Mouse (Mus musculus): ENCODE data around the gene Crip1. TPM values are rescaled to one million over a fixed set of nuclear protein-coding genes. Genes with fewer than 3 reads are reported as not detected.

Gene Crip1
- polyA plus RNA-seq, 2 experiments = 403 to 469 TPM

DNA sequence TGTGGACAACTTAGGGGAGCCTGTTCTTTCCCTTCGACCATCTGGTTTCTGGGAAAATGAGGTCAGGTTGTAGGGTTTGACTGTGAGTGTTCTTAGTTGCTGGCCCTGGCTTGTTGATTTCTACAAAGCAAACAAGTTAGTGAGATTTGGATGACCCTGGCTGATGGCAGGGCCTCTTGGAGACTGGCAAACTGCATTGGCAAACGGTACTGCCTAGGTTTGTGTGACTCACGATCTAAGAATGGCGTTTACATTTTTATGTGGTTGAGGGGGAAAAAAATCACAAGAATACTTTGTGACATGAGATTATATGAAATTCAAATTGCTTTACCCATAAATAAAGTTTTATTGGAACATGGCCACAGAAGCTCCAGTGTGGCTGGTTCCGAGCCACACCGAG, 39.7 kb upstream of the Crip1 start:
- no peak overlapping the region for H3K4me2 ChIP-seq (replicated peaks; ENCODE audit: low read depth, low read length, severe bottlenecking)
- H3K9ac ChIP-seq (ENCODE audit: low read depth, low read length, severe bottlenecking) = no peak overlapping the region
- ATAC-seq (ENCODE audit: low FRiP score, low read depth) (no peak), DNase-seq (ENCODE audit: low spot score) (no peak)
- WGBS = 67% methylated on average over 6 of the region's 6 CpGs
- peaks cover 6% of the 10 kb centered on the region; the same call in 1 of the 2 replicates for H3K36me3 ChIP-seq (ENCODE audit: control insufficient read depth, insufficient read depth, low read length)
- no peaks in the 10 kb centered on the region for H3K9me3 ChIP-seq (ENCODE audit: control insufficient read depth, low read length)
- H3K4me3 ChIP-seq (replicated peaks; ENCODE audit: low read length) = no peak overlapping the region
- H3K27me3 ChIP-seq (ENCODE audit: control insufficient read depth, insufficient read depth, low read length) = no peaks in the 10 kb centered on the region
- no peak for TF ChIP-seq POLR2A (IDR thresholded peaks at IDR 0.05; ENCODE audit: borderline replicate concordance, extremely low read depth, insufficient read depth, insufficient read length)
- H3K27ac ChIP-seq (replicated peaks; ENCODE audit: low read depth, low read length) = no peak overlapping the region
- peaks cover 13% of the 10 kb centered on the region for H3K4me1 ChIP-seq (ENCODE audit: control insufficient read depth, insufficient read depth, low read length)

DNA sequence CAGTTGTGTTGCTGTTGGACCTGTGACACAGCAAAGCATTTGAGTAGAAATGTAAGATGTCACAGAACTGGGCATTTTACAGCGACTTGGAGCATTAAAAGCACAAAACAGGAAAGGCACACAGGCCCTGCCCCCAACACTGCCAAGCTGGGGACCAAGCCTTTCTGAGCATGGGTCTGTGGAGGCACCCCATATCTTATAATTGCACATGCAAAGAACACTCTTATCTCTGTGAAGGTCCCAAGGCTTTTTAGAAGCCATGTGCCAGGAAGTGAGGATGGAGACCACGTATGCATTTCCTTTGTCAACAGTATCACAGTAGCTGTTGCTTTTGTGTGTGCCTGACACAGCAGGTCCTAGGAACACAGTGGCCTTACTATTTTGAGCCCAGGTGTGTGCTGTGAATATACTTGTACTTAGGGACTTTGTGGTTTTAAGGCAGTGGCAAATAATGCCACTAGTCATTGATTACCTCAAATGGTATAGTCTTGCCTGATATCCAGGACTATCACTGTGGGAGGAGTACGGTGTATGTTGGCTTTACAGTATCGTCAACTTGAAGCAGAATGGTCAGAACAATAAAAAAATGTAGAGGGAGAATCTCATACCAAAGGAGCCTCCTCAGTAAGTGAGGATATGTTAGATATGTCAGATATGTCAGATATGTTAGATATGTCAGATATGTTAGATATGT, 38.5 kb upstream of the Crip1 start:
- Histone ChIP-seq H3K36me3 (ENCODE audit: control insufficient read depth, insufficient read depth, low read length) (peaks cover 14% of the 10 kb centered on the region), H3K27ac (replicated peaks; ENCODE audit: low read depth, low read length) (no peak overlapping the region)
- no peak for DNase-seq (ENCODE audit: low spot score)

DNA sequence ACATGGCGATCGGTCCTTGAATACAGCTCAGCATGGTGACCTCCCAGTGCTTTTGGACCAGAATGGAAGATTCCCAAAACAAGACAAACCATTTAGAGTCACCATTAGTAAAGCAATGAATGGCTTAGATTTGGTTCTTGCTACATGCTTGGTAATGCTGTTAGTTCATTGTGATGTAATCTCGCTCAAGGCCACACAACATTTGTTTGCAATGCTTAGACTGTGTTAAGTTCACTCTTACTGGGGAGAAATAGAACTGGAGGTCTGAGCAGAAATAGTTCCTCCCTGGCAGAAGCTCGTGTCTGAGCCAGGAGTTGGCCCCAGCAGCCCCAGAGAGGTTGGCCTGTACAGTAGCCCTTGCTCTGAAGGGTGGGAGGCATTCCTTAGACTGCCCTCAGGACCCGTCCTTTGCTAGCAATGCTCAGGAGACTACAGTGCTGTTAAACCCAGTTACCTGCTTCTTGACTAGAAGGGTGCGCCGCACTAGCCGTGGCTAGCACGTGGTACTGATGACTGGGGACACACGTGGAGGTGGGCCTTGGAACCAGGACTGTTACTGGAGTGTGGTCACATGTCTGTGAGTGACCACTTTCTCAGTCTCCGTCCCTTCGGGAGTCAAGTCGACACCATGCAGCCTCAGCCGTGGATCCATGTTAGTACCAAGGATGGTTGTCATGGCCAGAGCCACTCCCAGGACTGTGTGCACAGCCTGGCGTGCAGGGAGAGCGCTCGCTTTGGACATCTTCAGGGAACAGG, 37.4 kb upstream of the Crip1 start:
- H3K4me1 ChIP-seq (ENCODE audit: control insufficient read depth, insufficient read depth, low read length) = peaks cover 13% of the 10 kb centered on the region
- no peak overlapping the region for H3K4me2 ChIP-seq (replicated peaks; ENCODE audit: low read depth, low read length, severe bottlenecking)
- no peaks in the 10 kb centered on the region for H3K27me3 ChIP-seq (ENCODE audit: control insufficient read depth, insufficient read depth, low read length)
- H3K36me3 ChIP-seq (ENCODE audit: control insufficient read depth, insufficient read depth, low read length) = peaks cover 25% of the 10 kb centered on the region
- H3K27ac ChIP-seq (replicated peaks; ENCODE audit: low read depth, low read length) = no peak overlapping the region
- H3K9ac ChIP-seq (ENCODE audit: low read depth, low read length, severe bottlenecking) = no peak overlapping the region
- WGBS = 88% methylated on average over 17 of the region's 17 CpGs
- no peak for ATAC-seq (ENCODE audit: low FRiP score, low read depth)
- DNase-seq (ENCODE audit: low spot score) = no peak
- H3K9me3 ChIP-seq (ENCODE audit: control insufficient read depth, low read length) = no peaks in the 10 kb centered on the region
- TF ChIP-seq POLR2A (IDR thresholded peaks at IDR 0.05; ENCODE audit: borderline replicate concordance, extremely low read depth, insufficient read depth, insufficient read length) = no peak
- H3K4me3 ChIP-seq (replicated peaks; ENCODE audit: low read length) = no peak overlapping the region

More for the DNA sequence above, 38.5 kb upstream of the Crip1 start:
- no peak overlapping the region for H3K9ac ChIP-seq (ENCODE audit: low read depth, low read length, severe bottlenecking)
- no peak for TF ChIP-seq POLR2A (IDR thresholded peaks at IDR 0.05; ENCODE audit: borderline replicate concordance, extremely low read depth, insufficient read depth, insufficient read length)
- peaks cover 13% of the 10 kb centered on the region for H3K4me1 ChIP-seq (ENCODE audit: control insufficient read depth, insufficient read depth, low read length)
- no peak overlapping the region for H3K4me2 ChIP-seq (replicated peaks; ENCODE audit: low read depth, low read length, severe bottlenecking)
- H3K27me3 ChIP-seq (ENCODE audit: control insufficient read depth, insufficient read depth, low read length) = no peaks in the 10 kb centered on the region
- WGBS = 83% methylated on average over 4 of the region's 4 CpGs
- H3K4me3 ChIP-seq (replicated peaks; ENCODE audit: low read length) = no peak overlapping the region
- ATAC-seq (ENCODE audit: low FRiP score, low read depth) = no peak
- no peaks in the 10 kb centered on the region for H3K9me3 ChIP-seq (ENCODE audit: control insufficient read depth, low read length)

DNA sequence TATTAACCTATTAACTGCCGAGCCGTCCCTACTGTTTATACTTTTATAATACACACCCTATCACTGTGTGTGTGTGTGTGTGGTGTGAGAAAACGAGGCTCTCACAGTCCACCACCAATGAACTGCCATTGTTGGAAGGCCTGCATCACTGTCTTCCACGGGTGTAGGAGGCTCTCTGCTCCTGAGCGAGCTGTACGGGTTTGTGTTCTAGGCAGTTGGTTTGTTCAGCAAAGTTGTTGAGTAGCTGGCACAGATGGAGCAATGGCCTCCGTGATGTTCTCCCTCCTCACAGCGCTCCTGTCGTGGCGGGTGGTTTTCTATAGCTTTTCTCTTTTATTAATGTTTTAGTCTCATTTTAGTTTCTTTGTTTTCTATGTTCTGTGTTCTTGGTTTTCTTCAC, 36.3 kb upstream of the Crip1 start:
- ATAC-seq (ENCODE audit: low FRiP score, low read depth) (no peak), DNase-seq (ENCODE audit: low spot score) (no peak)
- Histone ChIP-seq H3K9me3 (ENCODE audit: control insufficient read depth, low read length) (no peaks in the 10 kb centered on the region), H3K27ac (replicated peaks; ENCODE audit: low read depth, low read length) (no peak overlapping the region), H3K4me3 (replicated peaks; ENCODE audit: low read length) (no peak overlapping the region), H3K36me3 (ENCODE audit: control insufficient read depth, insufficient read depth, low read length) (peaks cover 36% of the 10 kb centered on the region), H3K4me2 (replicated peaks; ENCODE audit: low read depth, low read length, severe bottlenecking) (no peak overlapping the region), H3K27me3 (ENCODE audit: control insufficient read depth, insufficient read depth, low read length) (no peaks in the 10 kb centered on the region), H3K4me1 (ENCODE audit: control insufficient read depth, insufficient read depth, low read length) (peaks cover 13% of the 10 kb centered on the region), H3K9ac (ENCODE audit: low read depth, low read length, severe bottlenecking) (no peak overlapping the region)
- TF ChIP-seq POLR2A (IDR thresholded peaks at IDR 0.05; ENCODE audit: borderline replicate concordance, extremely low read depth, insufficient read depth, insufficient read length) = no peak
- whole genome bisulfite sequencing = 79% methylated on average over 10 of the region's 10 CpGs

DNA sequence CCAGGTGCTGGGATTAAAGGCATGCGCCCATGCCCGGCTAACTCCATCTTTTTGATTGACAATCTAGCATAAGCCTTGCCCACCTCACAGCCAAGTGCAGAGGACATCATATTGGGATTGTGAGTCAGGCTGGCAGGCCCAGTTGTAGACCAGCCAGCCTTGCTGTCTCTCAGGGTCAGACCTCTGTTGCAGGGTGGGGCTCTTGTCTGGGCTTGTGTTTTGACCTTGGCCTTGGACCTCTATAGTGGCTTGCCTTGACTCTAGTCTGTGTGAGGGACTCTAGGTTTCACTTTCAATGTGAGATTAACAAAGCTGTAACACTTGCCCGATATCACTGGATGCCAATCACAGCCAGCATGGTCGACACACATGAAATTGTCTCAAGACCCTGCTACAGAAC, 32.0 kb upstream of the Crip1 start:
- no peak for DNase-seq (ENCODE audit: low spot score)
- H3K27me3 ChIP-seq (ENCODE audit: control insufficient read depth, insufficient read depth, low read length) = no peaks in the 10 kb centered on the region

More for the DNA sequence above, 32.0 kb upstream of the Crip1 start:
- no peak for ATAC-seq (ENCODE audit: low FRiP score, low read depth)
- H3K9ac ChIP-seq (ENCODE audit: low read depth, low read length, severe bottlenecking) = no peak overlapping the region
- H3K4me1 ChIP-seq (ENCODE audit: control insufficient read depth, insufficient read depth, low read length) = peaks cover 5% of the 10 kb centered on the region
- H3K4me3 ChIP-seq (replicated peaks; ENCODE audit: low read length) = no peak overlapping the region
- WGBS = 91% methylated on average over 4 of the region's 4 CpGs
- H3K27ac ChIP-seq (replicated peaks; ENCODE audit: low read depth, low read length) = no peak overlapping the region
- TF ChIP-seq POLR2A (IDR thresholded peaks at IDR 0.05; ENCODE audit: borderline replicate concordance, extremely low read depth, insufficient read depth, insufficient read length) = no peak
- peaks cover 68% of the 10 kb centered on the region for H3K36me3 ChIP-seq (ENCODE audit: control insufficient read depth, insufficient read depth, low read length)
- no peak overlapping the region for H3K4me2 ChIP-seq (replicated peaks; ENCODE audit: low read depth, low read length, severe bottlenecking)
- no peaks in the 10 kb centered on the region for H3K9me3 ChIP-seq (ENCODE audit: control insufficient read depth, low read length)
